Mouse (Mus musculus): ENCODE data around the gene Csrnp1. TPM values are rescaled to one million over a fixed set of nuclear protein-coding genes. Genes with fewer than 3 reads are reported as not detected.
"Not testable (repeated sequence)": the region's sequence is repeated elsewhere in the genome, so short reads cannot be mapped to it uniquely, and the experiment has no call there.

The Csrnp1 gene
- polyA plus RNA-seq, 1 experiment from 2014 or later = 0.67 TPM

- Histone ChIP-seq H3K27me3 (ENCODE audit: control insufficient read depth, insufficient read depth, low read length) (no peaks in the 10 kb centered on the region), H3K9ac (ENCODE audit: low read length) (no peak overlapping the region), H3K4me1 (ENCODE audit: control insufficient read depth, insufficient read depth, low read length) (no peaks in the 10 kb centered on the region), H3K36me3 (ENCODE audit: control insufficient read depth, insufficient read depth, low read length) (no peaks in the 10 kb centered on the region), H3K4me2 (no peak overlapping the region), H3K9me3 (ENCODE audit: control insufficient read depth, low read length) (no peaks in the 10 kb centered on the region), H3K27ac (ENCODE audit: low read depth, low read length) (no peak overlapping the region), H3K4me3 (ENCODE audit: low read depth, low read length) (no peak overlapping the region)
- 45% methylated on average over 7 of the region's 7 CpGs for WGBS
- no peak for ATAC-seq (ENCODE audit: low FRiP score)
- DNase-seq (ENCODE audit: low spot score, missing footprints) = peak; percentile 97
These were observed 35.9 kb upstream of the Csrnp1 start for GRCm38 (mm10) chr9:120020285-120020890.

DNA sequence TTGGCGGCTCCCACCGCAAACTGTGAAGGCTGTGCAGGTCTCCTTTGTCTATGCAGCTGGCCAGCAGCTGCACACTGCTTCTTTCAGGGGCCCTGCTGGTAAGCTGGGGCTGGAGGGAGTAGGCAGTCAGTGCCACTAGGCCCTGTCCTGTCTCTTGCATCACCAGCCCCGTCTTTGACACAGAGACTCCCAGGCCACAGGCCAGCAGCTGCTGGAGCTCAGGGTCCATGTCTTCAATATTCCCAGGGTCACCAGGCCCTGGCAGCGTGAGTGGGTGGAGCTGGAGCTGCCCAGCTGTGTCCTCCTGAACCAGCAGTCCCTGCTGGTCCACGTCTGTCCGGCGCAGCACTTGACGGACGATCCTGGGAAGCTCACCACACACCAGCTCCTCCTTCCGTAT is 32.5 kb upstream of the Csrnp1 start:
- Histone ChIP-seq H3K27ac (ENCODE audit: low read depth, low read length) (no peak overlapping the region), H3K4me1 (ENCODE audit: control insufficient read depth, insufficient read depth, low read length) (no peaks in the 10 kb centered on the region), H3K9ac (ENCODE audit: low read length) (no peak overlapping the region; the same call in 1 of the 2 replicates), H3K4me3 (ENCODE audit: low read depth, low read length) (no peak overlapping the region), H3K27me3 (ENCODE audit: control insufficient read depth, insufficient read depth, low read length) (no peaks in the 10 kb centered on the region), H3K36me3 (ENCODE audit: control insufficient read depth, insufficient read depth, low read length) (no peaks in the 10 kb centered on the region), H3K4me2 (no peak overlapping the region), H3K9me3 (ENCODE audit: control insufficient read depth, low read length) (no peaks in the 10 kb centered on the region)
- ATAC-seq (ENCODE audit: low FRiP score) = no peak
- WGBS = 78% methylated on average over 10 of the region's 10 CpGs
- DNase-seq (ENCODE audit: low spot score, missing footprints) = no peak

GRCm38 (mm10) chr9:120014828-120015227 is 30.4 kb upstream of the Csrnp1 start:
- no peaks in the 10 kb centered on the region for H3K9me3 ChIP-seq (ENCODE audit: control insufficient read depth, low read length)
- no peak overlapping the region for H3K27ac ChIP-seq (ENCODE audit: low read depth, low read length)
- WGBS = 63% methylated on average over 6 of the region's 6 CpGs
- no peaks in the 10 kb centered on the region for H3K27me3 ChIP-seq (ENCODE audit: control insufficient read depth, insufficient read depth, low read length)
- peaks cover 7% of the 10 kb centered on the region; the same call in 1 of the 2 replicates for H3K4me1 ChIP-seq (ENCODE audit: control insufficient read depth, insufficient read depth, low read length)
- H3K9ac ChIP-seq (ENCODE audit: low read length) = no peak overlapping the region
- no peak for DNase-seq (ENCODE audit: low spot score, missing footprints)
- no peaks in the 10 kb centered on the region for H3K36me3 ChIP-seq (ENCODE audit: control insufficient read depth, insufficient read depth, low read length)
- ATAC-seq (ENCODE audit: low FRiP score) = no peak
- H3K4me2 ChIP-seq = no peak overlapping the region
- H3K4me3 ChIP-seq (ENCODE audit: low read depth, low read length) = no peak overlapping the region

DNA sequence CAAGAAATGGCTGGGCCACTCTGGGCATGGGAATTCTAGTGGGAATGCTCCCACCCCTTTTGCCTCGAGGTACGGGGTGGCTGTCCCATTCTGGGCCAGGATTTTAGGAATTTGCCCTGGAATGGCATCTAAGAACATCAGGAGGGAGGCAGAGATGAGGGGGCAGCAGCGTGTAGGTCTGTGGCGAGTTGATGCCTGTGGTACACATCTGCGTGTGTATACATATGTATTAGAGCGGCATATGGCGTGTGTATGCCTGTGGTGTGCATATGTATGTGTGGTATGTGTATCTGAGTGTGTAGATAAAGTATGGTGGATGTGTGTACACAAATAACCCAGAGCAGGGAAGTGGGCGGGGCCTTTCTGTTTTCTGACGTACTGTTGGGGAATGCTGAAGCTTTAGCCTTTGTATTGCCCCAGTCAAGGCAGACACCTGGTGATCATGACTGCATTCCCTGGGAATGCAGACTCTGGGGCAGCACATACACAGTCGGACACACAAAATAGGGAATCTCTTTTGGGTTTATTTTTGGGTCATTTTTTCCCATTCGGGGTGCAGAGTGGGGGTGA is 28.9 kb upstream of the Csrnp1 start:
- no peaks in the 10 kb centered on the region for H3K9me3 ChIP-seq (ENCODE audit: control insufficient read depth, low read length)
- no peak for ATAC-seq (ENCODE audit: low FRiP score)
- 77% methylated on average over 11 of the region's 11 CpGs for WGBS
- no peak overlapping the region for H3K4me3 ChIP-seq (ENCODE audit: low read depth, low read length)
- no peaks in the 10 kb centered on the region for H3K27me3 ChIP-seq (ENCODE audit: control insufficient read depth, insufficient read depth, low read length)
- peaks cover 7% of the 10 kb centered on the region; the same call in 1 of the 2 replicates for H3K4me1 ChIP-seq (ENCODE audit: control insufficient read depth, insufficient read depth, low read length)
- no peak overlapping the region for H3K4me2 ChIP-seq
- H3K36me3 ChIP-seq (ENCODE audit: control insufficient read depth, insufficient read depth, low read length) = no peaks in the 10 kb centered on the region
- no peak overlapping the region for H3K27ac ChIP-seq (ENCODE audit: low read depth, low read length)
- no peak for DNase-seq (ENCODE audit: low spot score, missing footprints)
- no peak overlapping the region for H3K9ac ChIP-seq (ENCODE audit: low read length)

GRCm38 (mm10) chr9:120012781-120013180 is 28.3 kb upstream of the Csrnp1 start:
- Histone ChIP-seq H3K36me3 (ENCODE audit: control insufficient read depth, insufficient read depth, low read length) (no peaks in the 10 kb centered on the region), H3K4me3 (ENCODE audit: low read depth, low read length) (no peak overlapping the region), H3K9ac (ENCODE audit: low read length) (no peak overlapping the region), H3K4me1 (ENCODE audit: control insufficient read depth, insufficient read depth, low read length) (peaks cover 7% of the 10 kb centered on the region; the same call in 1 of the 2 replicates), H3K27ac (ENCODE audit: low read depth, low read length) (no peak overlapping the region), H3K4me2 (no peak overlapping the region), H3K9me3 (ENCODE audit: control insufficient read depth, low read length) (no peaks in the 10 kb centered on the region), H3K27me3 (ENCODE audit: control insufficient read depth, insufficient read depth, low read length) (no peaks in the 10 kb centered on the region)
- ATAC-seq (ENCODE audit: low FRiP score) (no peak), DNase-seq (ENCODE audit: low spot score, missing footprints) (no peak)
- WGBS = 81% methylated on average over 5 of the region's 5 CpGs

DNA sequence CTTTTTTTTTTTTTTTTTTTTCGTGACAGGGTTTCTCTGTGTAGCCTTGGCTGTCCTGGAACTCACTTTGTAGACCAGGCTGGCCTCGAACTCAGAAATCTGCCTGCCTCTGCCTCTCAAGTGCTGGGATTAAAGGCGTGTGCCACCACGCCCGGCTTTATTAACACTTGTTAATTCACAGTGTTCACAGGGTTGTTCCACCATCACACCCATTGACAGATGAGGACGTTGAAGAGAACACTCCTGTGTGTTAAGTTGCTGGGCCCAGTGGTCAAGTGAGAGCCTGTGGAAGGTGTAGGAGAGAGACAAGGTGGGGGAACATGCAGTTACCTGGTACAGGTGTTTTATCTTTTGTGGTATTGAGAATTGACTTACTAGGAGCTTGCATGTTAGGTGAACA is 27.7 kb upstream of the Csrnp1 start:
- not testable (repeated sequence) for ATAC-seq (ENCODE audit: low FRiP score); H3K27me3 ChIP-seq (ENCODE audit: control insufficient read depth, insufficient read depth, low read length); H3K4me1 ChIP-seq (ENCODE audit: control insufficient read depth, insufficient read depth, low read length); H3K9me3 ChIP-seq (ENCODE audit: control insufficient read depth, low read length); H3K4me3 ChIP-seq (ENCODE audit: low read depth, low read length); H3K36me3 ChIP-seq (ENCODE audit: control insufficient read depth, insufficient read depth, low read length); DNase-seq (ENCODE audit: low spot score, missing footprints); H3K9ac ChIP-seq (ENCODE audit: low read length); H3K27ac ChIP-seq (ENCODE audit: low read depth, low read length); H3K4me2 ChIP-seq
- WGBS = 86% methylated on average over 6 of the region's 6 CpGs

DNA sequence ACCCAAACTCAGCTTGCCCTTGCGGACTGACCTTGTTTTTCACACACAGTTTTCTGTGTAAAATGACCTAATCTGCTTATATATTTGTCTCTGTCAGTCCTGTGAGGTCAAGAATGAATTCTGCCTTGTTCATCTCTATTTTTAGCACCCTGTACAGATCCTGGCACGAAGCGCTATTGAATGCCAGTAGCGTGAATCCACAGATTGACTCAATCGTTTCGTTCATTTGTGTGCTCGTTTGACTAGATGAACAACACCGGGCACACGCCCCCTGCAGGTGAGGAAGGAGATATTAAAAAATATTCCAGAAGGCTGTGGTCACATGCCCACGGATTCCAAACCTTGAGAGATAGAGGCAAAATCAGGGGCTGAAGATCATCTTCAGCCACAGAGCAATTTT is 27.1 kb upstream of the Csrnp1 start:
- peaks cover 7% of the 10 kb centered on the region; the same call in 1 of the 2 replicates for H3K4me1 ChIP-seq (ENCODE audit: control insufficient read depth, insufficient read depth, low read length)
- DNase-seq (ENCODE audit: low spot score, missing footprints) (no peak), ATAC-seq (ENCODE audit: low FRiP score) (peak; percentile 61)
- peak overlapping the region; percentile 87 for H3K4me2 ChIP-seq
- no peaks in the 10 kb centered on the region for H3K36me3 ChIP-seq (ENCODE audit: control insufficient read depth, insufficient read depth, low read length)
- no peaks in the 10 kb centered on the region for H3K9me3 ChIP-seq (ENCODE audit: control insufficient read depth, low read length)
- peak overlapping the region; percentile 4; the same call in 1 of the 2 replicates for H3K9ac ChIP-seq (ENCODE audit: low read length)
- peak overlapping the region; percentile 46 for H3K4me3 ChIP-seq (ENCODE audit: low read depth, low read length)
- WGBS = 1% methylated on average over 10 of the region's 10 CpGs
- no peaks in the 10 kb centered on the region for H3K27me3 ChIP-seq (ENCODE audit: control insufficient read depth, insufficient read depth, low read length)
- no peak overlapping the region for H3K27ac ChIP-seq (ENCODE audit: low read depth, low read length)

- Histone ChIP-seq H3K27ac (ENCODE audit: low read depth, low read length) (peak overlapping the region; percentile 54), H3K36me3 (ENCODE audit: control insufficient read depth, insufficient read depth, low read length) (no peaks in the 10 kb centered on the region), H3K9me3 (ENCODE audit: control insufficient read depth, low read length) (no peaks in the 10 kb centered on the region), H3K4me1 (ENCODE audit: control insufficient read depth, insufficient read depth, low read length) (peaks cover 7% of the 10 kb centered on the region; the same call in 1 of the 2 replicates), H3K4me2 (peak overlapping the region; percentile 87), H3K9ac (ENCODE audit: low read length) (peak overlapping the region; percentile 45; the same call in 1 of the 2 replicates), H3K4me3 (ENCODE audit: low read depth, low read length) (peak overlapping the region; percentile 46), H3K27me3 (ENCODE audit: control insufficient read depth, insufficient read depth, low read length) (no peaks in the 10 kb centered on the region)
- DNase-seq (ENCODE audit: low spot score, missing footprints) (peak; percentile 99), ATAC-seq (ENCODE audit: low FRiP score) (peak; percentile 95)
- 2% methylated on average over 56 of the region's 60 CpGs for WGBS
These were observed 26.5 kb upstream of the Csrnp1 start for GRCm38 (mm10) chr9:120010781-120011511.

DNA sequence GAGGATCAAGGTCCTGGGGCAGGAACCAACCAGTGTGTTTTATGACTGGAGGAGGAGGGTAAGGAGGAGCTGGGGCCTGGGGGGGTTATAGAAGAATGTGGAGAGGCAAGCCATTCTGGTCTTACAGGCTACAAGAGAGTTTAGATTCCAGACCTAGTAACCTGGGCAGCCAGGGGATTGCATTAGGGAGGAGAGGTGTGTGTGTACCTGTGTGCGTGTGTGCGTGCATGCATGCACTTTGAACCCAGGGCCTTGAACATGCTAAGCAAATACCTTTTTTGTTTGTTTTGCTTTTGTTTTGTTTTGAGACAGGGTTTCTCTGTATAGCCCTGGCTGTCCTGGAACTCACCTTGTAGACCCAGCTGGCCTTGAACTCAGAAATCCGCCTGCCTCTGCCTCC is 25.4 kb upstream of the Csrnp1 start:
- Histone ChIP-seq H3K36me3 (ENCODE audit: control insufficient read depth, insufficient read depth, low read length) (no peaks in the 10 kb centered on the region), H3K27me3 (ENCODE audit: control insufficient read depth, insufficient read depth, low read length) (no peaks in the 10 kb centered on the region), H3K4me1 (ENCODE audit: control insufficient read depth, insufficient read depth, low read length) (peaks cover 7% of the 10 kb centered on the region; the same call in 1 of the 2 replicates), H3K4me3 (ENCODE audit: low read depth, low read length) (no peak overlapping the region), H3K9ac (ENCODE audit: low read length) (no peak overlapping the region), H3K9me3 (ENCODE audit: control insufficient read depth, low read length) (no peaks in the 10 kb centered on the region), H3K27ac (ENCODE audit: low read depth, low read length) (no peak overlapping the region), H3K4me2 (no peak overlapping the region)
- WGBS = 95% methylated on average over 3 of the region's 3 CpGs
- DNase-seq (ENCODE audit: low spot score, missing footprints) = no peak
- no peak for ATAC-seq (ENCODE audit: low FRiP score)
